Mouse (Mus musculus) 3134 (cell line): Measurements from ENCODE around the gene Idua.
"Not testable (repeated sequence)": the region's sequence is repeated elsewhere in the genome, so short reads cannot be mapped to it uniquely, and the experiment has no call there.

ENCODE experiments used
- DNase-seq: peaks from one replicate; pipeline ENCODE4 v3.0.0-alpha.2; 2011; ENCODE audit warnings: low spot score; ENCODE audit not compliant: insufficient read length; ENCODE audit errors: extremely low read depth

The Idua gene

DNA sequence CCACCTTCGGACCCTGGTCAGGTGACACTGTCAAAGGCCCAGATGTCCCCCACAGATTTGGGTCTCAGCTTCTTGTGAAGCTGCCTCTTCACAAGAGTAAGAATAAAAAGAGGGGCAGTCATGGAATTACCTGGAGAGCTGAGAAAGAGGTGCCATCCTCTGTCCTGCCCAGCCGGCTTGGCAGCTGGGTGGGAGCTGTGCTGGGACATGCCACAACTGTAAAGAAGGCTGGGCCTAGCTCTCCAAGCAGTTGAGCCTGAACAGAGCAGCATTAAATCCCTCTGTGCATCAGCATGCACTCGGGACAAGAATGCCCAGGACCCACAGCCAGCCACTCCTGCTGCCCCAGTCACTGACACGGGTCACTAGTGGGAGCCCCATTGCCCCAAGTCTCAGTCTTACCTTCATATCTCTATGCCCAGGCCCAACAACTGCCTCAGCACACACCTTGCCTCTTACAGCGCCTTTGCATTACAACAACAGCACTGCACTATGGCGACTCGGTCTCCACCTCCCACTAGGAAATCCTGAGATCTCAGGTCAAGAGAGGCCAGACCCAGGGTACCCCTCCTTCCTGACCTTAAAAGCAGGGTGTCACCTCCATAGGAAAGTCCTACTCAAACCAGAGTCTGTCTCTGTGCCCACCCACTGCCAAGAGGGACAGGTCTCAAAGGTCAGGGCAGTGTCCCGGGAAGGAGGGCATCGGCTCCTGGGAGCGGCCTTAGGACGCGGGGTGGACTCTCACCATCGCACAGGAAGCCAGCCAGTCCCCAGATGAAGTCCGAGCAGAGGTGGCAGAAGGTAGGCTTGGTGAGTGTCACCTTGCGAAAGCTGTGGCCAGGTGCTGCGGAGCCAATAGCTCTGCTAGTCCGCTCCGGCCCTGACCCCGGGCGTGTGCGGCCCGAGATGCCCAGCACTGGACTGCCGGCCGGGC lies at the start of gene Idua:
TSS of gene Idua (plus strand) at position 634 of the 934 bp plus-strand sequence.
- no peak for DNase-seq

DNA sequence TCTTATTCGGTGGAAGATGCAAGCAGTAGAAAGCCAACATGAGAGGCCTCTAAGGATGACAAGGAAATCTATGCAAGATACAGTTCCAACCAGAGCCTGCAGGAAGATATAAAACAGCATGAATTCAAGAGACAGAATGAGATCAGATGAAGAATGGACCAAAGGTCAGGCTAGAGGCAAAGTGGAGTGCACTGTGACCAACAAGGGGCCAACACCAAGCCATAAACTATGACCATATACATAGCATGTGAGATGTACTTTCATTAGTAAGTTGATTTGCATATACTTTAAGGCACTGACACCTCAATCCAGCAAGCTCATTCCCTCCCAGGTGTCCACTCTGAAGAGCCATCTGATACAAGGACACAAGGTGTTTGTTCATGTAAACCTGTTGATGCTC lies 49.7 kb upstream of the Idua start:
- DNase-seq: no peak

DNA sequence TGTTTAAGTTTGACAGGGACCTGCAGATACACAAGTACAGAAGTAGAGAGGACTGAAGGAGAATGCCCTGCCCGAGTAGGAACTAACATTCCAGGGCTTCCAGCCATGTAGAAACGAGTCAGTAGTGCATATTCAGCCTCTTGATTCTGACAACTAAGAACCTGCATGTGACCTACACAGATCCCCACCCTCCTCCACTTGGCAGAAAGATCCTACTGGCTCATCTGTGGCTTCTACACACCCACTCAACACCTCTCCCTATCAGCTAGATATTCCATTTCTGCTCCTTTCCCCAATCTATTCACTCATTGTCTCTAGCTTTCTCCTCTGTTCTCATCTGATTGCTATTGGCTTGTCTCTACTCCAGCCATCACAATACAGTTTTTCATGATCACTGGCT lies 38.3 kb upstream of the Idua start:
- no peak for DNase-seq

DNA sequence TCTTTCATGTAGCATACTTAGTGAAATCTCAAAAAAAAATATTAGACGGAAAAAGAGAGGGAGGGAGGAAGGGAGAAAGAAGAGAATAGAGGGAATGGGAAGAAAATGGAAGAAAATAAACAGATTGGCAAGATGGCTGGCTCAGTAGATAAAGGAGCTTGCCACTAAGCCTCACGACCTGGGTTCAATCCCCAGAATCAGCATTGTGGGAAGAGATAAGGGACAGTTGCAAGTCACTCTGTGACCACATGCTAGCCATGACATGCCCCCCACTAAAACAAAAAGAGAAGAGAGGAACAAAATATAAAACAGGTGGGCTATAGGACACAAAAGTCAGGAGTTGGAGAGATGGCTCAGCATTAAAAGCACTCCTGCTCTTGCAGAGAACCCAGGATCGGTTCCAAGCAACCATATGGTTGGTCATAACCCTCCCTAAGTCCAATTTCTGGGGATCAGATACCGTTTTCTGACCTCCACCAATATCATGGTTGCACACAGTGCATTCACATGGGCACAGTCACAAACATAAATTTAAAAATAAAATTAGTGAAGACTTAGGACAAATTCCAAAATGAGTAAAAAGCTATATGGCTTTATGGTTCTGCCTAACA lies 34.0 kb upstream of the Idua start:
- DNase-seq: no peak

DNA sequence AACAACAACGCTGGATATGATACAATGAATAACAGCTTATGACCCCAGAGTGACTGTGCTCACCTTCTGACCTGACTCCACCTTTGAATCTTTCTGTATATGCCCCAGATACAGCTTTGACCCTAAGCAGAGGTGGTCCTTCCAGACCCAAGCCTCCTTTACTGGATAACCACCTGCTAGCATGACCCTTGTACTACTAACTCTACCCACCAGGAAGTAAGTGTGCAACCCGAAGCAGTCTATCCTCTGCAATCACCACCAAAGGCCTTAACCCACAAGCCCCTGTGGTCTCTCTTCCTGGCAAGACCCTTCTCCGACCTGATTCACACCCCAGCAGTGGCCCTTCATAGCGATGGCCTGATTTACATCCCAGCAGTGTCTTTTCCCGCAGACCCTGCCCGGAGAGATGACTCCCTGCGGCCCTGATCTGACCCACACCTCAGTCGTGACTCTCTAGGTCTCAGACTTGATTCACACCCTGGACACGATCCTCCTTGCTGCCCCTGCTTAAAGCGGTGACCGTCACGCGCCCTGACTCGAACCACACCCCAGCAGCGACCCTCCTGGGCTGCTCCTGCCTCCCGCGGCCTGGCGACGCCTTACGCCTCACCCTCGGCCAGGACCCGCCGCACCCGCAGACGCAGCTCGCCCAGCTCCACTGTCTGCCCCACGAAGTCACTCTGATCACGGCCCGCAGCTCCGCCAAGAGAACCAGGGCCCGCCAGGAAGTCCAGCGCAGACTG lies 31.1 kb upstream of the Idua start:
- DNase-seq: no peak

- DNase-seq: peak; percentile 96
These were observed 30.3 kb upstream of the Idua start, which contains the start of the genes Gak and Tmem175 for GRCm38 (mm10) chr5:108629634-108630483. Gene Gak (minus strand): TSS chr5:108629755. Gene Tmem175 (plus strand): TSS chr5:108629770.

DNA sequence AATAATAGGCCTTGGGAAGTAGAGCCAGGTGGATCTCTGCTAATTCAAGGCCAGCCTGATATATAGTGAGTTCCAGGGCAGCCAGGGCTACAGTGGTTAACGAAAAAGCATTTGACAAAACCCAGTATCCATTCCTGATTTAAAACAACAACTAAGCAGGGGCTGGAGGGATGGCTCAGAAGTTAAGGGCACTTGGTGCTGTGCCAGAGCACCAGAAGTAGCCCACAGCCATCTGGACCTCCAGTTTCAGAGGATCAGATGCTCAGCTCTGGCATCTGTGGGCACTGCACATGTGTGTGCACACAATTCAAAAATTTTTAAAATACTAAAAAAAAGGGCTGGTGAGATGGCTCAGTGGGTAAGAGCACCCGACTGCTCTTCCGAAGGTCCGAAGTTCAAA lies 26.5 kb upstream of the Idua start:
- no peak for DNase-seq

DNA sequence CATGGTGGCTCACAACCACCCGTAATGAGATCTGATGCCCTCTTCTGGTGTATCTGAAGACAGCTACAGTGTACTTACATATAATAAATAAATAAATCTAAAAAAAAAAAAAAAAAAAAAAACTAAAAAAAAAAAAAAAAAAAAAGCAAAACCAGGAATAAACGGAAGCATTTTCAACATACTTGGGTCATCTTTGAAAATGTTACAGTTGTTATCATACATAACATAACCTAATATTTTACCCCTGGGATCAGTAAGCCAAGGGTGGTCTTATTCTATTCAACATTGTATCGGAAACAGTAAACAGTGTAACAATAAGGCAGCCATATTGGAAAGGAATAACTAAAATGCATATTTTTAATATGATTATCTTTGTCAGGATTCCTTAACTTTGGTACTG lies 26.0 kb upstream of the Idua start:
- DNase-seq: not testable (repeated sequence)

DNA sequence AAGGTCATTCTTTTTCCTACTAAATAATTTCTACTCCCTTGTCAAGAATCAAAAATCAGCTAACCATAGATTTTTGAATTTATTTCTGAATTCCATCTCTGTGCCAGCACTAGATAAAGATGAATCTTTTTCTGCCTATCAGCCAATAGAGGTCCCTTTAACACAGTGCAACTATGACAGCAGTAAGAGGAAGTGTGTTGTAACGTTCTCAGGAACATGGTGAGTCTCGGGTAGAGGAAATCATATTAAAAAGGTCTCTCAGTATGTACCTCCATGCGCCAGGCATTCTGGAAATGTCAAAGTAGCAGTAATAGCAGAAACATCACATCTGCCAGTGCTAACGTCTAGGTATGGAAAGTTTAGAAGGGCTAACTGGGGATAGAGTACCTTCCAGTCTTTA lies 24.0 kb upstream of the Idua start:
- DNase-seq: no peak

DNA sequence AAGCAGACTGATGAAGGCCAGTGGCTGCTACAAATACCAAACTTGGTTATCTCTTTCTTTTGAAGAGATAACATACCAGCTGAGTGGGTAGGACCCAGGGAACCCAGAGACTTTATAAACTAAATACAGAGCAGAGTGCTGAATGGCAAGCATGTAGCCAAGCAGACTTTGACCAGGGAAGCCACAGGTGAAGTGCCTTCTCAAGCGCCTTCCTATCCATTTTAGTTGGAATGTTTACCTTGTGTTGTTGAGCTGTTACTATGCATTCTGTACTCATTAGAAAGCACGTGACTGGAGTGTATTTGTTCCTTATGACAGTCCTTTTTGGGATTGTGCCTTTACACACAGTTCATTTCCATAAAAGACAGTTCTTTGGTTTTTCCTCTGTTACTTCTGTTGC lies 16.5 kb upstream of the Idua start:
- DNase-seq: no peak

GRCm38 (mm10) chr5:108645651-108646342 lies 14.3 kb upstream of the Idua start:
- no peak for DNase-seq

DNA sequence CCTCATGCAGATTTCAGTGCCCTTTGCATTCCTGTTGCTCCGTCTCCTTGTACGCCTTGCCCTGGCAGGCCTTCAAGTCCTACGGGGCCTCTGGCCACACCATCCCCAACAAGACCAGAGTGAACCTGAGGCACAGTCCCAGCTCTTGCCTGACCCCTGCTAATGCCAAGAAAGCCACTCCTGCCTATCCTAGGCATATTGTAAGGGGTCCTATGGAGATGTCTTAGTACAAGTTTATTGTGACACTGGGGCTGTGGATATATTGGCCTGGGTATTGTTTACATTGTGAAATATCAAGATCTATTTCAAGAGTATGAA lies 13.8 kb upstream of the Idua start:
- DNase-seq: no peak

DNA sequence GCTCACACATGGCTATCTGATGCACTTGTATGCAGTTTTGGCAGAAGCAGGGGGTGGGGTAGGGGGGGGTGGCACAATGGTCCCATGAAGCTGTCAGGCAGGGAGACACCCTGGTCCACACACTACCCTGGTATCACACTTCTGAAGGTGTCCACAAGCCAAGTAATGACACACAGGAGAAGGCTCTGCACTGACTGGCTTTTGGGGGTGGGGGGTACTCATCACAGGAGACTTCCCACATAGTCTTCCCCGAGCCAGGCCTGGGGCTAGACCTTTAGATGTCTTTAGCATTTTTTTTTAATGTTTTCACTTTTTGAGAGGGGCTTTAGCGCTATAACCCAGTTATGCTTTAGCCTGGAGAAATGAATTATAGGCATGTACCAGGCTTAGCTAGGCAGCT lies 12.8 kb upstream of the Idua start:
- DNase-seq: no peak

DNA sequence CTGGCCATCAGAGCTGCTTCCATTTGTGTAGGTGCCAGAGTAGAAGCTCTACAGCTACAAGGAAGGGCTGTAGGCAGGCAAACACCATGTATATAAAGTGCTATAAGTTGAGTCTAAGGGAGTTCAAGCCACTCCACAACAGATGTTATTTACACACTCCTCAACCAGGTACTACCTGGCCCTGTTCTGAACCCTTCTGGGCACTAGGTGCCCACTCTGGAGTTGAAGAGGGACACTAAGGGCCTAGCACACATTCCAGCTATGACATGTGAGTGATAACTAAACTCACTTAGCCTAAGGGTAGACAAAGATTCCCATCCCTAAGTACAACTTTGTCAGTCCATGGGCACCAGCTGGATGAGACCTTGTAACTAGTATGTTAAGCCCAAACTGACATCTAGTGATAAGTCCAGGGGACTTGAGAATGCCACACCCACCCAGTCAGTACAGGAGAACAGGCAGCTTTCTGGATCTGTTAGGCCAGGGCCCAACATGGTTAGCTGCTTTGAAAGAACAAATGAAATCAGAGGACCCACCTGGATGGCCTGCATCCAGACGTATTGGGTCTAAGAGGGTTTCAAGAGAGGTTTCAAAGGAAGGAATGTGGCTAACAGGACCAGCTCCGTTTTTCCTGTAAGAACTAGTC lies 12.2 kb upstream of the Idua start:
- DNase-seq: no peak

DNA sequence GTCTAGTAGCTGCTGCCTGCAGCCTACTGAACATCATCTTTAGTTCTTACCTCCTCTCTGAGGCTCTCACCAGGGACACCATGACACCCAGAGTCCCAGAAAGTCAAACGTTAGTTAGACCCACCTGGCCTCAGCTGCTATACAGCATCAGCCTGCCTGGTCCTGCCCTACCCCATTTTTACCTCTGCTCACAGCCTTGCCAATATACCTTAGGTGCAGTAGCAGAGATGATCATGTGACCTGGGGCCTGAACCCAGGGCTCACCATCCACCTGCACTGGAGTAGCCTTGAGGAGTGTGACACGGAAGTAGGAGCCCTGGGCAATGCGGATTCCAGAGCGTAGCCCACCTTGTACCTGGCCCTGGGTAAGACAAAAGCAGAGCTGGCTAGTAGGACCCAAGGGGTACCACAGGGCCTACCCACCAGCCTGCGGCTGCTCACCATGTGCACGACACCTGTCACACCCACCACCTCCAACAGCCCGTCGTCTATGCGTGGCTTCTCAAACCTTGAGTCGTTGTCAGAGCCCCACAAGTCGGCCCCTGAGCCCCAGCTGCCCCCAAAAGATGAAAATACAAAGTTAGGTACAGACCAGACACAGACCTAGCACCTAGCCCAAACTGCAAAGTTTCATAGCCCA lies 11.1 kb upstream of the Idua start:
- no peak for DNase-seq

- no peak for DNase-seq
These were observed 9.8 kb upstream of the Idua start for GRCm38 (mm10) chr5:108650341-108650740.

DNA sequence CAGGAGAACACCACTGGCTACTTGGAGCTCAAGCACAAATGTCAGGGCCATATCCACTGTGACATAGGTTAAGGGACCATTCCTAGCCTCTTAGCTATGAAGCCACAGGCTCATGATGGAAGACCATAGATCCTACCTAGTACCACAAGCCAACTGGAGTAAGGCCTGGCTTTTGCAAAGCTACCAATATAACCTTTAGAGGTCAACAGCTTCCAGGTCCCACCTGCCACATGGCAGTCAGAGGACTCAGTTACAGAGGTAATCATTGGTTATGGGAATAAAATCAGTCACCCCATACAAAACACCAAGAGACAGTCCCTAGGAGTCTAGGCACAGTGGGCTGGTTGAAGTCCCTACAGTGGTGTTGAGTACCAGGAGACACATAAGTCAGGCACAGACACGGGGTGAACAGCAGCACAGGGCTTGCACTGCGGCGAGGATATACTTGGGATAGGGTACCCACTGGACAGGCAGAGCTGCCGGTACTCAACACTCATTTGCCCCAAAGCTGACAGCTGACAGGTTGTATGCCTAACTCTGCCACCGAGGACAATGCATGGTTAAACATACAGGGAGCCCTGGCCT lies 8.9 kb upstream of the Idua start:
- DNase-seq: no peak

- DNase-seq: no peak
These were observed 8.3 kb upstream of the Idua start for GRCm38 (mm10) chr5:108651823-108652222.

DNA sequence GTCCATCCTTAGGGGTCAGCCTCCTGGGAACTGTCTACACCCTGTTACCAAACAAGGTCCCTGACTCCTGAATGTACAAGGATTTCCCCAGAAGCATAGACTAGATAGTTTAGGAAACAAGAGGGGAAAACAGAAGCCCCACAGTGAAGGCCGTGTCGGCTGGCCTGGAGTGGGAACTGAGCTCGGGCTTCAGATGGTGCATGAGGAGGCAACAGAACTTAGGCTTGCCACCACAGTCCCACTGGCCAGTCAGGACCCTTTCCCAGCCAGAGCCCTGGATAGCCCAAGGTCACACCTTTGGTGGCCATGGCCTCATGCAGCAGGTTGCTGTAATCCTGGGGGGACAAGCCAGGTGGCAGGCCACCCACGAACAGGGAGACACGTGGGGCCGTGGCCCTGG lies 6.8 kb upstream of the Idua start:
- no peak for DNase-seq
